Mouse (Mus musculus) CH12.LX (cell line): ENCODE results near the gene Coq8b. TPM values are rescaled to one million over a fixed set of nuclear protein-coding genes. Genes with fewer than 3 reads are reported as not detected.

Source experiments
- DNase-seq: peaks from one replicate; pipeline ENCODE4 v3.0.0-alpha.2; 2013; ENCODE audit errors: extremely low read depth
- H3K27ac ChIP-seq: 2 replicates; pipeline ENCODE4 v1.5.1; 2012; ENCODE audit warnings: low read depth, mild to moderate bottlenecking, control low read depth, moderate library complexity; ENCODE audit not compliant: insufficient read depth
- H3K27me3 ChIP-seq: replicated peaks from 2 replicates; pipeline ENCODE3; 2012; ENCODE audit warnings: inconsistent platforms
- H3K36me3 ChIP-seq, 2 experiments: replicated peaks in 1 of 2; 2 replicates each; pipeline versions ENCODE3 to v1.6.1; 2012; ENCODE audit warnings: inconsistent platforms in 1 of 2, low read length in 1 of 2, mild to moderate bottlenecking in 1 of 2, mixed read lengths in 1 of 2, moderate library complexity in 1 of 2; ENCODE audit not compliant: control insufficient read depth in 1 of 2, insufficient read depth in 1 of 2
- H3K4me1 ChIP-seq, 2 experiments: 2 replicates each; pipeline ENCODE4 v1.6.1; 2012; ENCODE audit warnings: inconsistent platforms in 1 of 2, moderate library complexity in 1 of 2; ENCODE audit not compliant: insufficient read depth in 2 of 2, control insufficient read depth in 1 of 2
- H3K4me2 ChIP-seq: 2 replicates; pipeline ENCODE4 v1.6.1; 2012; ENCODE audit warnings: low read depth, mild to moderate bottlenecking, control low read depth; ENCODE audit not compliant: poor library complexity, insufficient read depth, severe bottlenecking
- H3K4me3 ChIP-seq, 3 experiments: fragments of 150-350 bp in 1 of 3; sonication (generic) in 1 of 3; replicated peaks in 1 of 3; 2 replicates each; pipeline versions ENCODE3 to v1.5.1; 2011 to 2012; ENCODE audit warnings: low read depth in 2 of 3, low read length in 2 of 3, mild to moderate bottlenecking in 2 of 3, moderate library complexity in 2 of 3, control low read depth in 1 of 3, improper control_type of control experiment in 1 of 3, inconsistent platforms in 1 of 3, mixed read lengths in 1 of 3; ENCODE audit not compliant: poor library complexity in 1 of 3
- H3K79me2 ChIP-seq: replicated peaks from 2 replicates; pipeline ENCODE4 v1.6.1; 2012; ENCODE audit warnings: mild to moderate bottlenecking, moderate library complexity; ENCODE audit not compliant: control insufficient read depth, poor library complexity, insufficient read depth, severe bottlenecking; ENCODE audit errors: extremely low read depth
- H3K9ac ChIP-seq: 2 replicates; pipeline ENCODE4 v1.6.1; 2012; ENCODE audit warnings: low read depth, mild to moderate bottlenecking, control low read depth, moderate library complexity; ENCODE audit not compliant: insufficient read depth
- H3K9me3 ChIP-seq: replicated peaks from 2 replicates; pipeline ENCODE3; 2012; ENCODE audit warnings: low read length, inconsistent platforms, mixed read lengths
- BHLHE40 ChIP-seq: IDR thresholded peaks from 2 replicates; pipeline ENCODE4 v1.6.1; 2011; ENCODE audit warnings: mild to moderate bottlenecking, low read depth, low read length, improper control_type of control experiment
- CHD2 ChIP-seq: IDR thresholded peaks from 2 replicates; pipeline ENCODE4 v1.6.1; 2011; ENCODE audit warnings: low read length, improper control_type of control experiment
- EP300 ChIP-seq: IDR thresholded peaks from 2 replicates; pipeline ENCODE4 v1.6.1; 2011; ENCODE audit warnings: low read length, improper control_type of control experiment
- GABPA ChIP-seq: IDR thresholded peaks from 2 replicates; pipeline ENCODE4 v1.6.1; 2012; ENCODE audit warnings: low read depth, low read length, improper control_type of control experiment, inconsistent platforms; ENCODE audit not compliant: insufficient replicate concordance
- HCFC1 ChIP-seq: IDR thresholded peaks from 2 replicates; pipeline ENCODE4 v1.6.1; 2012; ENCODE audit warnings: low read depth, mild to moderate bottlenecking, inconsistent platforms, low read length, improper control_type of control experiment
- IRF4 ChIP-seq: IDR thresholded peaks from 2 replicates; pipeline ENCODE4 v1.6.1; 2014; ENCODE audit warnings: low read depth, mild to moderate bottlenecking, inconsistent platforms, low read length, improper control_type of control experiment
- JUN ChIP-seq: IDR thresholded peaks from 2 replicates; pipeline ENCODE4 v1.6.1; 2011; ENCODE audit warnings: low read depth, mild to moderate bottlenecking, low read length, improper control_type of control experiment, moderate library complexity; ENCODE audit not compliant: insufficient read depth
- JUND ChIP-seq: conservative IDR thresholded peaks from 2 replicates; pipeline ENCODE4 v1.6.1; 2011; ENCODE audit warnings: low read depth, low read length, improper control_type of control experiment
- KAT2A ChIP-seq: IDR thresholded peaks from 2 replicates; pipeline ENCODE4 v1.6.1; 2012; ENCODE audit warnings: low read length, improper control_type of control experiment, inconsistent platforms; ENCODE audit not compliant: insufficient replicate concordance
- MAZ ChIP-seq: IDR thresholded peaks from 2 replicates; pipeline ENCODE4 v1.6.1; 2012; ENCODE audit warnings: low read depth, mild to moderate bottlenecking, inconsistent platforms, low read length, improper control_type of control experiment, moderate library complexity
- MEF2A ChIP-seq: IDR thresholded peaks from 2 replicates; pipeline ENCODE4 v1.6.1; 2014; ENCODE audit warnings: low read depth, mild to moderate bottlenecking, inconsistent platforms, low read length, improper control_type of control experiment, borderline replicate concordance
- MXI1 ChIP-seq: IDR thresholded peaks from 2 replicates; pipeline ENCODE4 v1.6.1; 2011; ENCODE audit warnings: mild to moderate bottlenecking, low read depth, low read length, improper control_type of control experiment
- MYC ChIP-seq: IDR thresholded peaks from 2 replicates; pipeline ENCODE4 v1.6.1; 2011; ENCODE audit warnings: low read depth, mild to moderate bottlenecking, improper control_type of control experiment, low read length
- NELFE ChIP-seq: IDR thresholded peaks from 2 replicates; pipeline ENCODE4 v1.6.1; 2011; ENCODE audit warnings: low read depth, low read length, improper control_type of control experiment
- PAX5 ChIP-seq: IDR thresholded peaks from 2 replicates; pipeline ENCODE4 v1.6.1; 2012; ENCODE audit warnings: low read length, inconsistent platforms, mixed read lengths
- POLR2A ChIP-seq: IDR thresholded peaks from 2 replicates; pipeline ENCODE4 v1.6.1; 2011; ENCODE audit warnings: low read depth, mild to moderate bottlenecking, improper control_type of control experiment, low read length
- POLR2AphosphoS2 ChIP-seq: IDR thresholded peaks from 2 replicates; pipeline ENCODE4 v1.6.1; 2011; ENCODE audit warnings: low read depth, low read length, improper control_type of control experiment
- TCF12 ChIP-seq: IDR thresholded peaks from 2 replicates; pipeline ENCODE4 v1.6.1; 2014; ENCODE audit warnings: low read depth, mild to moderate bottlenecking, inconsistent platforms, low read length, improper control_type of control experiment
- UBTF ChIP-seq: IDR thresholded peaks from 2 replicates; pipeline ENCODE4 v1.6.1; 2012; ENCODE audit warnings: low read depth, mild to moderate bottlenecking, inconsistent platforms, low read length, improper control_type of control experiment, moderate library complexity
- USF1 ChIP-seq: IDR thresholded peaks from 2 replicates; pipeline ENCODE4 v1.6.1; 2014; ENCODE audit warnings: low read depth, mild to moderate bottlenecking, inconsistent platforms, low read length, improper control_type of control experiment
- USF2 ChIP-seq: conservative IDR thresholded peaks from 2 replicates; pipeline ENCODE4 v1.6.1; 2011; ENCODE audit warnings: low read depth, low read length, improper control_type of control experiment
- ZC3H11A ChIP-seq: IDR thresholded peaks from 2 replicates; pipeline ENCODE4 v1.6.1; 2012; ENCODE audit warnings: low read depth, mild to moderate bottlenecking, inconsistent platforms, low read length, improper control_type of control experiment
- ZKSCAN1 ChIP-seq: IDR thresholded peaks from 2 replicates; pipeline ENCODE4 v1.6.1; 2012; ENCODE audit warnings: low read depth, inconsistent platforms, low read length, improper control_type of control experiment, borderline replicate concordance
- ZNF384 ChIP-seq: IDR thresholded peaks from 2 replicates; pipeline ENCODE4 v1.6.1; 2012; ENCODE audit warnings: low read depth, low read length, improper control_type of control experiment, inconsistent platforms
- dilution Hi-C: fragments of 300-500 bp; cut with MboI; formaldehyde crosslinking; loops from 2 replicates; pipeline ENCODE4 v1.14.3; 2020; ENCODE audit warnings: low sequenced_read_pairs; ENCODE audit not compliant: extremely low pct_unique_long_range_greater_than_20kb, extremely low pct_ligation_motif_present
- in situ Hi-C: fragments of 300-500 bp; cut with MboI; formaldehyde crosslinking; loops from 3 replicates; pipeline ENCODE4 v1.14.3; 2019; ENCODE audit warnings: low sequenced_read_pairs, low pct_ligation_motif_present, low pct_unique_long_range_greater_than_20kb, mixed read lengths
- polyA plus RNA-seq: library from polyadenylated mRNA; unstranded; fragments of >175 nt; gene quantifications from 2 replicates; pipeline ENCODE4 v1.2.1, GENCODE M21; 2012; ENCODE audit warnings: low read depth; ENCODE audit not compliant: insufficient read length
- total RNA-seq, 2 experiments: library from RNA; depleted of rRNA; stranded (reverse); fragments of 300-350 nt in 1 of 2; fragments of >200 nt in 1 of 2; gene quantifications; 2 replicates each; pipeline ENCODE4 v1.2.3; 2012 to 2014

Gene Coq8b
- total and polyA plus RNA-seq, 3 experiments, result 19.7 to 26.5 (median 21.3) TPM

DNA sequence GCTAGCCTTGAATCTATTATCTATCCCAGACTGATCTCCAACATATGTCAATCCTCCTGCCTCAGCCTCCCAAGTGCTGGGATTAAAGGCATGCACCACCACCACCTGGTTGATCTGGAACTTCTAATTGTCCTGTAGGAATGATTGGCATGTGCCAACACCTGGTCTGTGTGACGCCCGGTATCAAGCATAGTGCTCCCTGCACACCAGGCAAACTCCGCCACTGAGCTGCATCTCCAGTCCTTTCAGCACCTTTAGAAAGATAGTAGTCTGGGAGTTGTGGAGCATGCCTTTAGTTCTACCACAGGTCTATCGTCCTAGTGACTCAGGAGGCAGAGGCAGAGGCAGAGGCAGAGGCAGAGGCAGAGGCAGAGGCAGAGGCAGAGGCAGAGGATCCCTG, 67.5 kb downstream of the Coq8b start:
- no peak for TF ChIP-seq POLR2A
- TF ChIP-seq ZNF384, result no peak
- no peak for TF ChIP-seq CHD2
- no peak for TF ChIP-seq NELFE
- no peak for TF ChIP-seq JUND
- TF ChIP-seq MAZ, result no peak
- TF ChIP-seq USF1, result no peak
- TF ChIP-seq GABPA, result no peak
- no peak for TF ChIP-seq PAX5
- TF ChIP-seq USF2, result no peak
- TF ChIP-seq POLR2AphosphoS2, result no peak
- TF ChIP-seq ZC3H11A, result no peak
- TF ChIP-seq ZKSCAN1, result no peak
- no peak for TF ChIP-seq IRF4
- Histone ChIP-seq H3K4me2 (no peak overlapping the region), H3K4me3 (no peak overlapping the region), H3K27ac (no peak overlapping the region), H3K36me3 (no peaks in the 10 kb centered on the region), H3K9ac (no peak overlapping the region), H3K9me3 (peaks cover 10% of the 10 kb centered on the region), H3K27me3 (peaks cover 63% of the 10 kb centered on the region), H3K4me1 (no peaks in the 10 kb centered on the region), H3K79me2 (no peaks in the 10 kb centered on the region)
- DNase-seq, result no peak
- in situ Hi-C loops, result no loop called here
- dilution Hi-C loops, result no loop called here

GRCm38 (mm10) chr7:27300801-27301200, 68.0 kb downstream of the Coq8b start:
- Histone ChIP-seq H3K79me2 (no peaks in the 10 kb centered on the region), H3K27me3 (peaks cover 65% of the 10 kb centered on the region)
- DNase-seq, result no peak
- TF ChIP-seq JUN, result no peak
- TF ChIP-seq MEF2A, result no peak
- no peak for TF ChIP-seq TCF12
- TF ChIP-seq HCFC1, result no peak
- no peak for TF ChIP-seq JUND
- no peak for TF ChIP-seq MYC
- no peak for TF ChIP-seq KAT2A
- TF ChIP-seq UBTF, result no peak
- no peak for TF ChIP-seq MXI1
- no peak for TF ChIP-seq EP300
- TF ChIP-seq BHLHE40, result no peak
- TF ChIP-seq, all 38 proteins: peak for 0
- Histone ChIP-seq H3K4me2 (no peak overlapping the region), H3K36me3 (no peaks in the 10 kb centered on the region), H3K9me3 (peaks cover 10% of the 10 kb centered on the region), H3K4me3 (no peak overlapping the region), H3K27ac (no peak overlapping the region), H3K9ac (no peak overlapping the region), H3K4me1 (no peaks in the 10 kb centered on the region)
- dilution Hi-C loops, result no loop called here
- in situ Hi-C loops, result no loop called here
